Mouse (Mus musculus) stomach, postnatal 0 days (tissue): Measurements from ENCODE around the gene Pik3cg.

Experiments
- CTCF ChIP-seq: IDR thresholded peaks from 2 replicates; pipeline ENCODE4 v1.5.1; 2016; ENCODE audit warnings: antibody characterized with exemption, low read depth, mild to moderate bottlenecking, moderate library complexity
- EP300 ChIP-seq: optimal IDR thresholded peaks from 2 replicates; pipeline ENCODE3; 2016; ENCODE audit warnings: antibody characterized with exemption

DNA sequence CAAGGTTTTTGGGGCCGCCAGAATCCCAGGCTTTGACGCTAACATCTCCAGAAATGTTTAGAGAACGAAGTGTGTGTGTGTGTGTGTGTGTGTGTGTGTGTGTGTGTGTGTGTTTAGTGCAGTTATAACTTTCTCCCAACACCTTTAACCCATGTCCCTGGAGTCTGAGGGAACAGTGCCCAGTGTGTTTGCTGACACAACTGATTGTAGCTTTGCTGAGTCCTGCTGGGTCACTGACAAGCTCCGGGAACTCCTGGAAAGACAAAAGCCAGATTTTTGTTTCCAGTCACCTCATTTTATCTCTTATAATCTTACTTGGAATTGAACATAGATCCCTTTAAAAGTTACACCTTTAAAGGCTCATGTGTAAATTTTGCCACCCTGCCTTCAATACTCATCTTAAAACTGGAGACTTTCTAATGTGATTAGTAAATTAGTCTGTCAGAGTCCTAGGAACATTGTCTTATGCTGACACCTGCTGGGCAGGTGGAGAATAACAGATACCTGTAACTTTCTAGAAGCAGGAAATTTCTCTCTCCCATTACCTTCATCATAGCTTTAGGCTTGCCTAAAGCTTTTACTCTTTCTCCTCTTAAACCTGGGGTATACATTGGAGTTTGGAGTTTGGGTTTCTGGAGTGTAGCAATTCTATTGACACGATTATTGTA, 37.2 kb upstream of the Pik3cg start:
- TF ChIP-seq CTCF (peak; percentile 82), EP300 (no peak)
